Mouse (Mus musculus) cortical plate, adult 2 months (tissue): Measurements from ENCODE around the gene Pcnx3. TPM values are rescaled to one million over a fixed set of nuclear protein-coding genes. Genes with fewer than 3 reads are reported as not detected.
A peak's percentile ranks its signal among the peaks of the same experiment; 100 is the strongest.

Experiments used
- H3K27ac ChIP-seq: fragments of 200-500 bp; 2 replicates; pipeline ENCODE4 v1.5.1; 2012; ENCODE audit warnings: low read length, control low read depth, inconsistent platforms; ENCODE audit not compliant: insufficient read depth
- H3K4me1 ChIP-seq: fragments of 200-500 bp; 2 replicates; pipeline ENCODE4 v1.6.1; 2011; ENCODE audit warnings: low read length; ENCODE audit not compliant: control insufficient read depth, insufficient read depth
- H3K4me3 ChIP-seq: fragments of 200-500 bp; 2 replicates; pipeline ENCODE4 v1.5.1; 2011; ENCODE audit warnings: mild to moderate bottlenecking, low read length, control low read depth; ENCODE audit not compliant: insufficient read depth
- CTCF ChIP-seq: fragments of 200-500 bp; IDR thresholded peaks from 2 replicates; pipeline ENCODE4 v1.5.1; 2011; ENCODE audit warnings: mild to moderate bottlenecking, control low read depth, low read length; ENCODE audit not compliant: insufficient read depth; ENCODE audit errors: extremely low read depth
- POLR2A ChIP-seq: fragments of 200-500 bp; IDR thresholded peaks from 2 replicates; pipeline ENCODE4 v1.6.1; 2011; ENCODE audit warnings: mild to moderate bottlenecking, low read length, control low read depth; ENCODE audit not compliant: insufficient read depth; ENCODE audit errors: extremely low read depth
- polyA plus RNA-seq: library from polyadenylated mRNA; depleted of rRNA; stranded (reverse); fragments of >200 nt; gene quantifications from 2 replicates; pipeline ENCODE4 v1.2.3, GENCODE M21; 2012; rRNA removed

Gene Pcnx3
- polyA plus RNA-seq = 59.9 and 60.8 TPM in 2 replicates

DNA sequence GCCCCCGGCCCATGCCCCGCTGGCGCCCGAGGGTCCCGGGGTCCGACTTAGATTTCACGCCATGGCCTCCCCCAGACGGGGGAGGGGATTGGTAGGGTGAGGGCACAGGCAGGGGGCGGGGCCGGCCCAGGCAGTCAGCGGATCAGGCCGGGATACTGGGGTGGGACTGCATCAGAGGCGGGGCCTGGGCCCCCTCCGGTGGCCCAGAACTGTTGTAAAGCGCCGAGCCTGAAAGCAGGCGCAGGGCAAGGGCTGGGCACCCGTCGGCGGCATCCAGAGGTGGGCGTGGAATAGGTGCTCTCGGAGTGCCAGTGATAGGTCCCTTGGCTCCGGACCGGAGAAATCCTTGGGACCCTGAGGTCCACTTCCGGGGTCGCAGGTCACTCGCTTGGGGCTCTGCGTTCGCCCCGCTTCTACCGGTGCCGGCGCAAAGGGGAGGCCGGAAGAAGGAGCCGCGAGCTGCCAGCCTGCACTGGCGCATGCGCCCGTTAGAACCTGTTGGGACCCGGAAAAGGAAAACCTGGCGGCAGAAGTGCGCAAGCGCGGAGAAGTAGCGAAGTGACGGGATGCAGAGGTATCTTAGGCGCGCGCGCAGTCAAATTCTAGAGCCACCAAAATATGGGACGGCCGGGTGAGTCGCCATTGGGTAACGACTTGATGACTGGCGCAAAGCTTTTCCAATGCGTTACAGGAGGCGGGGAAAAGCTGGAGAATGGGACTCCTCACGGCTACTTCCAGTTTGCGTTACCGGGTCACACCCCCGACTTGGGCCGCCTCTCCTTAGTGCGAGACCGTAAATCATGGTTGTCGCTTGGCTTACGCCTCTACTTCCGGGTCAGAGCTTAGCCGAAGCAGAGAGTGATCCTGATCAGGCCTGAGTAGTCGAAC, at the start of gene Pcnx3, which contains the start of gene Map3k11:
TSS of gene Pcnx3 (minus strand) at position 709 of the 888 bp plus-strand sequence.
TSS of gene Map3k11 (plus strand) at position 543 of the 888 bp plus-strand sequence.
- H3K4me1 ChIP-seq = peaks cover 9% of the 10 kb centered on the region
- peak within 1 kb of the TSS; percentile 82 for H3K27ac ChIP-seq
- TF ChIP-seq POLR2A (peak; percentile 39; the same call in 1 of the 2 replicates), CTCF (no peak)
- H3K4me3 ChIP-seq = peak within 1 kb of the TSS; percentile 83

GRCm38 (mm10) chr19:5734325-5734724, 45.6 kb upstream of the Pcnx3 start:
- H3K4me3 ChIP-seq = no peak overlapping the region
- H3K4me1 ChIP-seq = peaks cover 2% of the 10 kb centered on the region; the same call in 1 of the 2 replicates
- TF ChIP-seq POLR2A = no peak
- TF ChIP-seq CTCF = no peak
- no peak overlapping the region for H3K27ac ChIP-seq

- no peak for TF ChIP-seq CTCF
- peak; percentile 85; the same call in 1 of the 2 replicates for TF ChIP-seq POLR2A
- Histone ChIP-seq H3K4me3 (peak overlapping the region; percentile 61), H3K4me1 (peaks cover 7% of the 10 kb centered on the region; the same call in 1 of the 2 replicates), H3K27ac (no peak overlapping the region)
These were observed 42.7 kb upstream of the Pcnx3 start for GRCm38 (mm10) chr19:5731264-5731978.

GRCm38 (mm10) chr19:5730314-5731186, 41.8 kb upstream of the Pcnx3 start:
- H3K4me3 ChIP-seq = peak overlapping the region; percentile 61
- TF ChIP-seq CTCF (no peak), POLR2A (no peak)
- H3K4me1 ChIP-seq = peaks cover 7% of the 10 kb centered on the region; the same call in 1 of the 2 replicates
- H3K27ac ChIP-seq = no peak overlapping the region

DNA sequence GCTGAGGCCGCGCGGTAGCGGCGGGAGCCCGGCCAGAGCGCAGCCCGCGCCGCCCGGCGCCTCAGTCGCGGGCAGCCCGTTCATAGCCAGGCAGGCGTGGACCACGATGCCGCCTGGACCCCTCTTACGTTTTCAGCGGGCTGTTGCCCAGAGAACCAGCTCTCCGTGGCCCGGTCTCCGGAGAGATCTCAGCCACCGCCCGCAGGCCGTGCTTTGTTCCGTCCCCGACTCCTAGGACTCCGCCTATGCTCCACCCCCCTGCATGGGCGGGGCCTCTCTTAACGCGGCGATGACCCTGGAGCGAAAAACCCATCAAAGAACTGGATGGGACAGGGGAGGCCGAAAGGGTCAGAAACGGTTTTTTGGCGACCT, 40.7 kb upstream of the Pcnx3 start, which contains the start of gene Fam89b:
TSS of gene Fam89b (minus strand) at position 210 of the 372 bp plus-strand sequence.
- H3K27ac ChIP-seq = peak within 1 kb of the TSS; percentile 33; the same call in 1 of the 2 replicates
- H3K4me1 ChIP-seq = peaks cover 7% of the 10 kb centered on the region; the same call in 1 of the 2 replicates
- TF ChIP-seq POLR2A = peak; percentile 89
- no peak for TF ChIP-seq CTCF
- peak within 1 kb of the TSS; percentile 81 for H3K4me3 ChIP-seq

DNA sequence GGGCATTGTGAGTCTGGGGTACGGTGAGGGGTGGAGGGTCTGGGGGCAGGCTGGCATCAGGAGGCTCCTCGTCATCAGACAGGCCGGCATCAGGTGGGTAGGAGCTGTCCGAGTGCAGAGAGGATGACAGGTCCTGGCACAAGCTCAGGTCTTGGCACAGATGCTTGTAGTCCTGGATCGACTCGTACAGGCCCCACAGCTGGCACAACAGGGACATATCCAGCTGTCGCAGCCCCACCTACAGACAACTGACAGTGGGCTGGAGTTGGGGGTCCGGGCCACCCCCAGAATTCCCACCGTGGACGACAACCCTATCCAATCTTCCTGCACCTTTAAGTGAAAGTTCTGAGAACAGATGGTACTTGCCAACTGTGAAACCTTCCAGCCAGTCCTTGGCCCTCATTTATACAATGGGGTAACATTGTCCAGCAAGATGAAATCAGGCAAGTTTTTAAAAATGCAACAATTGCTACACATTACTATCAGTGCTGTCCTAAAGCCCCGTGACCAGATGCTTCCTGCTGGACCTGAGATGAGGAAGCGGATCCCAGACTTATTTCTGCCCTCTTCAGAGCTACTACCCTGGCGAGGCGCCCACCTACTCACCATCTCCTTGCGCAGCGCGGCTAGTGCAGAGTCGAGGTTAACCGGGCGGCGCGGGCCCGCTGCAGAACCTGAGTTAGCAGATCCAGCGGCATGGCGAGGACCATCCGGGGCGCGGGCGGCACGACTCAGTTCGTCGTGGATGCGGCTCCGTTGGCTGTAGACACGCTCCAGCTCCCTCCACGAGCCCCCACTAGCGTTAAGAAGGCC, 40.1 kb upstream of the Pcnx3 start:
- Histone ChIP-seq H3K4me3 (peak overlapping the region; percentile 81), H3K27ac (peak overlapping the region; percentile 33; the same call in 1 of the 2 replicates), H3K4me1 (peaks cover 7% of the 10 kb centered on the region; the same call in 1 of the 2 replicates)
- TF ChIP-seq CTCF (no peak), POLR2A (no peak)

- H3K27ac ChIP-seq = no peak overlapping the region
- H3K4me3 ChIP-seq = peak overlapping the region; percentile 81
- TF ChIP-seq CTCF = peak; percentile 94
- no peak for TF ChIP-seq POLR2A
- H3K4me1 ChIP-seq = peaks cover 7% of the 10 kb centered on the region; the same call in 1 of the 2 replicates
These were observed 39.0 kb upstream of the Pcnx3 start for GRCm38 (mm10) chr19:5727701-5728100.
